Mouse (Mus musculus) kidney, adult 2 months (tissue): Measurements from ENCODE around the gene Maz. TPM values are rescaled to one million over a fixed set of nuclear protein-coding genes. Genes with fewer than 3 reads are reported as not detected.
A peak's percentile ranks its signal among the peaks of the same experiment; 100 is the strongest.

Experiments used
- DNase-seq: peaks from one replicate; pipeline ENCODE4 v3.0.0; 2021
- H3K27ac ChIP-seq: fragments of 200-500 bp; 2 replicates; pipeline ENCODE4 v1.5.1; 2012; ENCODE audit warnings: low read depth, low read length, control low read depth, inconsistent platforms; ENCODE audit not compliant: insufficient read depth
- H3K27me3 ChIP-seq: fragments of 200-500 bp; replicated peaks from 2 replicates; pipeline ENCODE4 v1.6.1; 2012; ENCODE audit warnings: mild to moderate bottlenecking, moderate library complexity, low read length, inconsistent platforms; ENCODE audit not compliant: control insufficient read depth, insufficient read depth
- H3K36me3 ChIP-seq: fragments of 200-500 bp; 2 replicates; pipeline ENCODE4 v1.6.1; 2012; ENCODE audit warnings: mild to moderate bottlenecking, moderate library complexity, low read length, inconsistent platforms; ENCODE audit not compliant: control insufficient read depth, insufficient read depth
- H3K4me1 ChIP-seq: fragments of 200-500 bp; 2 replicates; pipeline ENCODE4 v1.6.1; 2011; ENCODE audit warnings: low read length; ENCODE audit not compliant: control insufficient read depth, insufficient read depth
- H3K4me3 ChIP-seq: fragments of 200-500 bp; 2 replicates; pipeline ENCODE4 v1.5.1; 2011; ENCODE audit warnings: mild to moderate bottlenecking, low read depth, low read length, control low read depth; ENCODE audit not compliant: insufficient read depth
- CTCF ChIP-seq: fragments of 200-500 bp; conservative IDR thresholded peaks from 2 replicates; pipeline ENCODE4 v1.5.1; 2011; ENCODE audit warnings: low read depth, mild to moderate bottlenecking, control low read depth, low read length, moderate library complexity, mixed read lengths; ENCODE audit not compliant: insufficient read depth, insufficient read length
- POLR2A ChIP-seq: fragments of 200-500 bp; IDR thresholded peaks from one replicate; pipeline ENCODE4 v1.6.1; 2011; ENCODE audit warnings: low read depth, low read length, control low read depth
- WGBS: fragments of 180-500 bp; shearing (Covaris S2); methylation state at CpG from one replicate; pipeline ENCODE4 v1.1.7; 2018; 5-methylcytosine and 5-hydroxymethylcytosine counted together
- polyA plus RNA-seq: library from polyadenylated mRNA; depleted of rRNA; stranded (reverse); fragments of >200 nt; gene quantifications from 2 replicates; pipeline ENCODE4 v1.2.3, GENCODE M21; 2012

Gene Maz
- polyA plus RNA-seq, 1 experiment, result 97.9 TPM

GRCm38 (mm10) chr7:127020901-127021562 lies 5.8 kb downstream of the Maz start, which contains the start of the genes Gm42742 and Prrt2:
Gene Gm42742 (minus strand): TSS chr7:127021097.
Gene Prrt2 (minus strand): TSS chr7:127021211.
- 9% methylated on average over 37 of the region's 37 CpGs for WGBS
- TF ChIP-seq POLR2A (no peak), CTCF (no peak)
- no peak within 1 kb of the TSS for H3K27ac ChIP-seq
- H3K4me1 ChIP-seq, result peaks cover 17% of the 10 kb centered on the region
- peak within 1 kb of the TSS; percentile 36; the same call in 1 of the 2 replicates for H3K4me3 ChIP-seq
- no peaks in the 10 kb centered on the region for H3K36me3 ChIP-seq
- no peaks in the 10 kb centered on the region for H3K27me3 ChIP-seq
- DNase-seq, result peak; percentile 23

- no peak for DNase-seq
- Histone ChIP-seq H3K4me3 (peak overlapping the region; percentile 36; the same call in 1 of the 2 replicates), H3K4me1 (peaks cover 17% of the 10 kb centered on the region), H3K27ac (no peak overlapping the region), H3K27me3 (no peaks in the 10 kb centered on the region), H3K36me3 (no peaks in the 10 kb centered on the region)
- WGBS, result 48% methylated on average over 5 of the region's 5 CpGs
- TF ChIP-seq CTCF (no peak), POLR2A (no peak)
Observed at GRCm38 (mm10) chr7:127020491-127020890, 6.3 kb downstream of the Maz start.

GRCm38 (mm10) chr7:127020031-127020430 lies 6.8 kb downstream of the Maz start:
- WGBS, result 74% methylated on average over 3 of the region's 3 CpGs
- DNase-seq, result no peak
- H3K36me3 ChIP-seq, result no peaks in the 10 kb centered on the region
- no peak overlapping the region for H3K4me3 ChIP-seq
- H3K27me3 ChIP-seq, result no peaks in the 10 kb centered on the region
- peaks cover 17% of the 10 kb centered on the region for H3K4me1 ChIP-seq
- no peak overlapping the region for H3K27ac ChIP-seq
- TF ChIP-seq POLR2A (no peak), CTCF (no peak)

- no peak for TF ChIP-seq POLR2A
- no peak for TF ChIP-seq CTCF
- Histone ChIP-seq H3K4me3 (no peak overlapping the region), H3K27ac (no peak overlapping the region), H3K27me3 (no peaks in the 10 kb centered on the region), H3K36me3 (no peaks in the 10 kb centered on the region), H3K4me1 (peaks cover 11% of the 10 kb centered on the region)
- no peak for DNase-seq
- WGBS, result 80% methylated on average over 14 of the region's 14 CpGs
Observed at GRCm38 (mm10) chr7:127019306-127019960, 7.4 kb downstream of the Maz start.

GRCm38 (mm10) chr7:127018416-127019305 lies 8.2 kb downstream of the Maz start:
- DNase-seq, result no peak
- H3K27ac ChIP-seq, result no peak overlapping the region; the same call in 1 of the 2 replicates
- peaks cover 6% of the 10 kb centered on the region; the same call in 1 of the 2 replicates for H3K4me1 ChIP-seq
- TF ChIP-seq POLR2A (no peak), CTCF (no peak)
- no peaks in the 10 kb centered on the region for H3K27me3 ChIP-seq
- WGBS, result 53% methylated on average over 15 of the region's 15 CpGs
- no peak overlapping the region for H3K4me3 ChIP-seq
- no peaks in the 10 kb centered on the region for H3K36me3 ChIP-seq

GRCm38 (mm10) chr7:127017950-127018345 lies 8.9 kb downstream of the Maz start:
- H3K4me3 ChIP-seq, result no peak overlapping the region
- peaks cover 11% of the 10 kb centered on the region; the same call in 1 of the 2 replicates for H3K4me1 ChIP-seq
- no peak for TF ChIP-seq POLR2A
- TF ChIP-seq CTCF, result no peak
- DNase-seq, result no peak
- 44% methylated on average over 6 of the region's 6 CpGs for WGBS
- H3K36me3 ChIP-seq, result no peaks in the 10 kb centered on the region
- H3K27me3 ChIP-seq, result no peaks in the 10 kb centered on the region
- no peak overlapping the region; the same call in 1 of the 2 replicates for H3K27ac ChIP-seq
